9 mouse cellular contexts compared by ENCODE assay signal in genomic region chr5:137375627-137376026, GRCm38 (mm10). TPM values are rescaled to one million over a fixed set of nuclear protein-coding genes. Genes with fewer than 3 reads are reported as not detected.
DNase-seq lines count a peak whose midpoint lies in the region; ATAC-seq and TF ChIP-seq lines count a peak whose summit lies in the region.
"Had no signal": no experiment of that assay in that cellular context is flagged by ENCODE, and none has a peak within 500 bp of the region (broad histone marks: within the 10 kb centered on the region; RNA-seq: fewer than 3 reads in every experiment).

No protein-coding gene starts in this region.

- no peak for TF ChIP-seq CTCF in gastrocnemius, adult 2 months (IDR thresholded peaks at IDR 0.05)

- H3K4me2 ChIP-seq in limb, embryonic 15.5 days = no peak overlapping the region

- H3K4me3 ChIP-seq in gastrocnemius, adult 2 months = no peak overlapping the region
- H3K4me3 ChIP-seq in limb, embryonic 15.5 days = no peak overlapping the region

- no peak overlapping the region for H3K9ac ChIP-seq in limb, embryonic 15.5 days

- no peaks in the 10 kb centered on the region for H3K9me3 ChIP-seq in limb, embryonic 15.5 days

- H3K27ac ChIP-seq in gastrocnemius, adult 2 months = peak overlapping the region; percentile 31; the same call in 1 of the 2 replicates
- peak overlapping the region; percentile 47; the same call in 1 of the 2 replicates for H3K27ac ChIP-seq in limb, embryonic 15.5 days
- H3K27ac ChIP-seq: macrophage had no signal

- peak; percentile 57 for DNase-seq in gastrocnemius, adult 2 months
- DNase-seq in gastrocnemius, postnatal 10 days = no peak
- DNase-seq in adrenal gland, adult 8-10 months = peak; percentile 50
- DNase-seq in heart, postnatal 14 days = peak; percentile 69 to 77
- no peak for DNase-seq in frontal cortex, postnatal 10 days (ENCODE audit: low spot score in 2 of 2)

- WGBS in limb, embryonic 15.5 days = 52% methylated on average over 2 of the region's 2 CpGs

- H3K27me3 ChIP-seq in limb, embryonic 15.5 days = no peaks in the 10 kb centered on the region

- H3K4me1 ChIP-seq in limb, embryonic 15.5 days = peaks cover 44% of the 10 kb centered on the region

- intact Hi-C loops in gastrocnemius, adult 2 months (cut with DNase I) = loop anchor here (2.0 kb wide), 1 partner anchor 39 kb away; no protein-coding TSS in a partner anchor
- intact Hi-C loops in heart, postnatal 14 days (cut with DNase I) = loop anchor here (1.0 to 5.0 kb wide), 3 partner anchors 23 to 243 kb away; no protein-coding TSS in a partner anchor

- peaks cover 51% of the 10 kb centered on the region for H3K36me3 ChIP-seq in limb, embryonic 15.5 days

- 0 out of 2 replicates have a peak, but pooled peaks have one; percentile 15 for ATAC-seq in limb, embryonic 15.5 days (ENCODE audit: insufficient number of reproducible peaks, low FRiP score, low TSS enrichment, low read depth)
- ATAC-seq in erythroblast, adult 5-6 weeks (replicated peaks; ENCODE audit: low FRiP score, poor library complexity, severe bottlenecking) = no peak
- no peak for ATAC-seq in megakaryocyte-erythroid progenitor cell, adult 5-6 weeks (replicated peaks; ENCODE audit: low FRiP score, low TSS enrichment, poor library complexity, severe bottlenecking)

RNA-seq across cellular contexts. Expression of gene Ephb4, which starts 25.7 kb away (rescaled TPM):
- total RNA-seq in gastrocnemius, adult 2 months (2021) = 10 to 100 TPM; 12.5 to 15.5 TPM
- 10 to 100 TPM; 30.6 to 38.8 TPM for total RNA-seq in gastrocnemius, postnatal 10 days (2021)
- 10 to 100 TPM; 51.4 to 70.3 (median 61.1) TPM for total RNA-seq in adrenal gland, adult 8-10 months (2022)
- total RNA-seq in heart, postnatal 14 days (2021) = 10 to 100 TPM; 77.5 to 83.7 TPM
- 61.1 and 68.6 TPM in 2 replicates for polyA plus RNA-seq in limb, embryonic 15.5 days (2015; fragmentation: Nextera tagmentation; extraction: Ambion mirVana)
- not detected in 2 replicates for total RNA-seq in erythroblast, adult 5-6 weeks (2015; ENCODE audit: low replicate concordance)
- not detected in 2 replicates for total RNA-seq in erythroblast, adult 5-6 weeks (2017; ENCODE audit: low replicate concordance)
- 1.4 TPM in 1 of 2 replicates, not detected in the other for total RNA-seq in megakaryocyte-erythroid progenitor cell, adult 5-6 weeks (2014; fragmentation: Nextera tagmentation)
- 0.08 TPM in 1 of 2 replicates, not detected in the other for total RNA-seq in megakaryocyte-erythroid progenitor cell, adult 5-6 weeks (2017)
- polyA plus RNA-seq: macrophage had no signal

RNA-seq across cellular contexts. Expression of gene Slc12a9, which starts 42.2 kb away (rescaled TPM):
- total RNA-seq in gastrocnemius, adult 2 months (2021) = 1 to 10 TPM; 2.0 to 2.4 TPM
- 1 to 10 TPM; 4.2 to 7.4 TPM for total RNA-seq in gastrocnemius, postnatal 10 days (2021)
- 10 to 100 TPM; 10.2 to 22.1 (median 16.6) TPM for total RNA-seq in adrenal gland, adult 8-10 months (2022)
- 1 to 10 TPM; 3.8 to 5.4 TPM for total RNA-seq in heart, postnatal 14 days (2021)
- 13.9 and 14.4 TPM in 2 replicates for polyA plus RNA-seq in limb, embryonic 15.5 days (2015; fragmentation: Nextera tagmentation; extraction: Ambion mirVana)
- 1.9 TPM in 2 replicates for total RNA-seq in erythroblast, adult 5-6 weeks (2015; ENCODE audit: low replicate concordance)
- 0.43 and 0.98 TPM in 2 replicates for total RNA-seq in erythroblast, adult 5-6 weeks (2017; ENCODE audit: low replicate concordance)
- total RNA-seq in megakaryocyte-erythroid progenitor cell, adult 5-6 weeks (2014; fragmentation: Nextera tagmentation) = 2.2 and 3.0 TPM in 2 replicates
- total RNA-seq in megakaryocyte-erythroid progenitor cell, adult 5-6 weeks (2017) = 1.1 and 3.3 TPM in 2 replicates

Comparison
In these comparisons a context has a peak if more than half of its experiments do, and no peak if none do; other contexts are left out.
1. DNase-seq: peak in gastrocnemius, adult 2 months (single experiment), adrenal gland, adult 8-10 months (single experiment) and heart, postnatal 14 days (2 of 2); none in gastrocnemius, postnatal 10 days (single experiment) and frontal cortex, postnatal 10 days (0 of 2).
2. RNA of gene Ephb4, which starts 25.7 kb away (total RNA-seq): 77.5 to 83.7 TPM in heart, postnatal 14 days, 51.4 to 70.3 TPM in adrenal gland, adult 8-10 months, 30.6 to 38.8 TPM in gastrocnemius, postnatal 10 days and 12.5 to 15.5 TPM in gastrocnemius, adult 2 months; not detected in erythroblast, adult 5-6 weeks and 0.08 to 1.4 TPM in megakaryocyte-erythroid progenitor cell, adult 5-6 weeks; every median in the first group is over 4 times any median in the second.